Mouse (Mus musculus) liver, adult 2 months (tissue): ENCODE measurements around the gene Mettl17.
"Not testable (repeated sequence)": the region's sequence is repeated elsewhere in the genome, so short reads cannot be mapped to it uniquely, and the experiment has no call there.

Experiments used
- CTCF ChIP-seq: fragments of 200-500 bp; IDR thresholded peaks from 2 replicates; pipeline ENCODE4 v1.5.1; 2011; ENCODE audit warnings: low read depth, low read length, control low read depth
- POLR2A ChIP-seq: fragments of 200-500 bp; IDR thresholded peaks from 2 replicates; pipeline ENCODE4 v1.6.1; 2011; ENCODE audit warnings: low read length, control low read depth; ENCODE audit not compliant: insufficient read depth; ENCODE audit errors: extremely low read depth

DNA sequence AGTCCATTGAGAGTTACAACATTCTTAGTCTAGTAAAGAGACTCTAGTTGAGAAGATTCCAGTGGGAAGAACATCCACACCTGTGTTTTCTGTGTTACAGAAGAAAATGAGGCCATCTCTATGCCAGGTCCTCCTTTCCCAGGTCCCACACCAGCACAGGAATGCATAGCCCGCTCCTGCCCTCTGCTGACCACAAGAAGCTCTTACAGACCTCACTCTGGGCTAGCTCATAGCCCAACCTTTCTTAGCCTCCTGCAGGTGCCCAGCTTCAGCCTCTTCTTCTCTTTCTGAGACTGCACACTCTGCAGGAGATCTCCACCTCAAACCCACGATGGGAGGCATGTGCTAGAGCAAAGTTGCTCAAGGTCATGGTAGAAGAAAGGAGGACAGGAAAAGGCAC, 46.2 kb upstream of the Mettl17 start:
- TF ChIP-seq POLR2A: not testable (repeated sequence)
- peak; percentile 30; the same call in 1 of the 2 replicates for TF ChIP-seq CTCF
